Mouse (Mus musculus): ENCODE data around the gene Slc4a3. TPM values are rescaled to one million over a fixed set of nuclear protein-coding genes. Genes with fewer than 3 reads are reported as not detected.
A peak's percentile ranks its signal among the peaks of the same experiment; 100 is the strongest.

The Slc4a3 gene
- total RNA-seq, 2 experiments from 2014 or later = 99.2 to 120 TPM

DNA sequence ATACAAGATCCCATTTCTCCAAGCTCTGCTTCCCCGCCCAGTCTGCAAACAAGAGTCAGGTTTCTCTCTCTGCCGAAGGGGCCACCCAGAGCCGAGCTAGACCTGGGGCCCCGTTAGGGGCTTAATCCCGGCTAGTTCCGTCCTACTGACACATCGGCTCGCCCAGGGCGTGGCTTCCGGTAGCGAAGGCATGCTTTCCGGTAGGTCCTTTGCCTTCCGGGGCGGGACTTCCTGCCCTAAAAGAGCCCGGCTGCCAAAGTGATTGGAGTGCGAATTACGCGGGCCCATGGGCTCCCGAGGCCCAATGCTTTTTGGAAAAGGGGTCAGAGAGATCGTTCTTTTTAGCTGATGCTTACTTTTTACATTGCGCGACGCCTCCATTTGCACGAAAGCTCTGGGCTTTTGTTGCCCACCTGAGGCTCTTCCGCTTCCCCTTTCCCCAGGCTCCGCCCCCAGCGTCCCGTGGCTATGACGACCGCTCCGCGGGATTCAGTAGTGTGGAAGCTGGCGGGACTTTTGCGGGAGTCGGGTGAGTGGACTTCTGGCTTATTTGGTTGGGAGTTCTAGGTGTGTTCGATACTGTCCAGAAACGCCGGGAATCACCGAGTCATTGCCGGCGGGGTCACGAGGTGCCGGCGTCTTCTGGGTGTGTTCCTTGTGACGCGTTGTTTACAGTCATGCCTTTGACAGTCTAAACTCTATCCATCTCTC lies 24.6 kb upstream of the Slc4a3 start, which contains the start of gene Stk11ip:
Stk11ip (plus strand) TSS at position 209 of the 711 bp plus-strand sequence.
- DNase-seq = peak; percentile 94 to 96

- no peak for DNase-seq
Measured at GRCm38 (mm10) chr1:75524679-75525078, 21.4 kb upstream of the Slc4a3 start.

GRCm38 (mm10) chr1:75530546-75530945 lies 15.5 kb upstream of the Slc4a3 start:
- no peak for DNase-seq

DNA sequence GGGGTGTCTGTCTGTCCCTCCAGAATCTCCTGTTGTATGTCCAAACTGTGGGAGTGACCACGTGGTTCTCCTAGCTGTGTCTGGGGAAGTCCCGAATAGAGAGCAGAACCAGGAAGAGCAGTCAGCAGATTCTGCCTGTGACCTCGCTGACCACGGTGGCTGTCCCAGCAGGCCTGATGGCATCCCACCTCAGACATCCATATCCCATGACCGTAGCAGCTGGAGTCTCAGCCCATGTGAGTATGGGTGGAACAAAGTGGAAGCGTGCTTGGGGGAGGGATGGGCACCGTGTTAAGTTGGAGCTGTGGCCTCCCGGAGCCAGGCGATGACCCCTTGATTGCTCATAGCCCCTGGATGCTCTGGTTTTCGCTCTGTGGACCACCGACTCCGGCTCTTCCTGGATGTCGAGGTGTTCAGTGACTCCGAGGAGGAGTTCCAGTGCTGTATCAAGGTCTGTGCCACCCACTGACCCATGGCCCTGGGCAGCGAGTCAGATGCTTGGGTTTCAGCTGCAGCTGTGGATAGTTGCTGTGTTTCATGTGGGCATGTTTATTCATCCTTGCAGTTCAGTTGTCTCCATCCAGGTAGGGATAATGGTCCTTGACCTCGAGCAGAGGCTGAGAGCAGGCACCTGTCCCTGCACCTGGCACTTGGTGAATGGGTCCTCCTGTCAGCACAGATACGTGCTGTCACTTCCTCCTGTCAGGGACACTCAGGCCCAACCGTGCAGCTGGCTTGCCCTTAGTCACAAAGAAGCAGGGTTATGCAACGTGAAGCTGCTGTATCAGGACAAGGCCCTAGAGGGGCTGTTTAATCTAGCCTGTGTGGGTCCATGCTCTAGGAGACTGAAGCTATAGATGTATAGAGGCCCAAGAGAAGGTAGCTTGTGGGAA lies 13.5 kb upstream of the Slc4a3 start:
- DNase-seq = no peak

GRCm38 (mm10) chr1:75533325-75534252 lies 12.5 kb upstream of the Slc4a3 start:
- DNase-seq = no peak

- DNase-seq = no peak
Measured at GRCm38 (mm10) chr1:75537587-75537986, 8.5 kb upstream of the Slc4a3 start.

DNA sequence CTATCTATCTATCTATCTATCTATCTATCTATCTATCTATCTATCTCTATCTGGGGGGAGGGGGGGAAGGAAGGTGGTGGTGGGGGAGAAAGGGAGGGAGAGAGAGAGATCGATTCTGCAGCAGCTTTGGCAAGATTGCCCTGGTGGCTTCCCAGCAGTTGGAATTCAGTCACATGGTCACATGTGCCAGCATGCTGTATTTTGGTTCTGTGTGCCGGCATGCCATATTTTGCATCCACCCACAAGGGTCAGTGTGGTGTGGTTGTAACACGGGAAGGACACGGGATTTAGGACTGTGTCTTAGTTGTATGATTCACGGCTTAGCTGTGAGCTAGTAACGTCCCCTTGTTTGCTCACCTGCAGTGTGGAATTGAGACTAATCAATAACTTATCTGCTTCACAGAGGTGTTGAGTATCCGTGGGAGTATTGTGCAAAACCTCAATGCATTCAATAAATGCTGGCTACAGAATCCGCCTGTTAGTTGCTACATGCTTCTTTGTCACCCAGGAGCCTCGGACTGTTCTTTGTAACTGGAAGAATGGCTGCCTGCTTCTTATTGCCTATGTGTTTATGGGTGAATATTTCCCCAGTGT lies 7.4 kb upstream of the Slc4a3 start:
- DNase-seq = no peak

DNA sequence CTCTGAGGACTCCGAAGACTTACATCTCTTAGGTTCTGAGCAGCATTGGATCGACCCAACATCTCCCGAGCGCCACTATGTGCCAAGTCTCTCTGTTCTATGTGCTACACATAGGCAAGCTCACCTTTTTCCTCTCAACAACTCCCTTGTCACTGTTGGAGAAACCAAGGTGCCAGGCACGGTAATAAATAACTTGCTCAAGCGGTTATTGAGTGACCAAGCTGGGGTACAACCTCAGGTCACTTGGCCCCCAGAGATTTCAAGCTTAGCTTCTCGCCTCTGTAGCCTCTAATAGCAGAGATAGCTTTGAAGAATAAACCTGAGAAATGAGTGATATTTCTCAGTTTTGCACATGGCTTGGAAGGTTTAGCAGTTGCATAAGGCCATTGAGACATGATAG lies 4.6 kb upstream of the Slc4a3 start:
- no peak for DNase-seq

DNA sequence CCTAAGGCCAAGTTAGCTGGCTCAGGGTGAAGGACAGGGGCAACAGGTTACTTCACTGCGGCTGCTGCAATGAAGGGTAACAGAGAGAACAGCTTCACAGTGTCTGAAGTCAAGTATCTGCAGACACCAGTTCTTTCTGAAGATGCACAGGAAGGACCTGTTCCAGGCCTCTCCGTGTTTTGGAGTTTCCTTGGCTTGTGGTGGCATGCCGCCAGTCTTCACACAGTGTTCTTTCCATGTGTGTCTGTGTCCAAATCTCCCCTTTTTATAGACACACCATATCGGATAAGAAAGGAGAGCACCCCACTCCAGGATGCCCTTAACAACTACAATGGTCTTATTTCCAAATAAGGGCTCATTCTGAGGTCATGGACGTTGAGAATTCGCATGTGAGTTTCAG lies 1.7 kb upstream of the Slc4a3 start:
- DNase-seq = no peak

GRCm38 (mm10) chr1:75547351-75547750 lies 1.3 kb downstream of the Slc4a3 start:
- DNase-seq = no peak

GRCm38 (mm10) chr1:75548083-75548482 lies 2.0 kb downstream of the Slc4a3 start:
- DNase-seq = no peak

GRCm38 (mm10) chr1:75548871-75549270 lies 2.8 kb downstream of the Slc4a3 start:
- peak; percentile 44 to 51 for DNase-seq

- peak; percentile 89 to 92 for DNase-seq
Measured at GRCm38 (mm10) chr1:75549289-75550279, 3.5 kb downstream of the Slc4a3 start.

- no peak for DNase-seq
Measured at GRCm38 (mm10) chr1:75550586-75550985, 4.5 kb downstream of the Slc4a3 start.

DNA sequence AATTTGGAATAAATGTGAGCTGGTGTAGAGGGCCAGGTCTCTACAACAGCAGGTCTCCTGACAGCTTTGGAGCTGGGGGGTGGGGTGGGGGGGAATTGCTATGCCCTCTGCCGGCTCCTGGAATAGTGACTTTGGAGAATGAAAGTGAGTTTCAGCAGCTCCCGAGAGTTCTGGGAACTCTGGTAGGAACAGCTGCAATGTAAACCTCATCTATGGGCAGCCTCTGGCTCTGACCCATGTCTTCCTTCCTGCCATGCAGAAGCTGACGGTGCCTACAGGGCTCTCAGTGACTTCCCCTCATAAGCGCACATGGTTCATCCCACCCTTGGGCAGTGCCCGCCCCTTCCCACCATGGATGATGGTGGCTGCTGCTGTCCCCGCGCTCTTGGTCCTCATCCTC lies 9.6 kb downstream of the Slc4a3 start:
- DNase-seq = no peak

DNA sequence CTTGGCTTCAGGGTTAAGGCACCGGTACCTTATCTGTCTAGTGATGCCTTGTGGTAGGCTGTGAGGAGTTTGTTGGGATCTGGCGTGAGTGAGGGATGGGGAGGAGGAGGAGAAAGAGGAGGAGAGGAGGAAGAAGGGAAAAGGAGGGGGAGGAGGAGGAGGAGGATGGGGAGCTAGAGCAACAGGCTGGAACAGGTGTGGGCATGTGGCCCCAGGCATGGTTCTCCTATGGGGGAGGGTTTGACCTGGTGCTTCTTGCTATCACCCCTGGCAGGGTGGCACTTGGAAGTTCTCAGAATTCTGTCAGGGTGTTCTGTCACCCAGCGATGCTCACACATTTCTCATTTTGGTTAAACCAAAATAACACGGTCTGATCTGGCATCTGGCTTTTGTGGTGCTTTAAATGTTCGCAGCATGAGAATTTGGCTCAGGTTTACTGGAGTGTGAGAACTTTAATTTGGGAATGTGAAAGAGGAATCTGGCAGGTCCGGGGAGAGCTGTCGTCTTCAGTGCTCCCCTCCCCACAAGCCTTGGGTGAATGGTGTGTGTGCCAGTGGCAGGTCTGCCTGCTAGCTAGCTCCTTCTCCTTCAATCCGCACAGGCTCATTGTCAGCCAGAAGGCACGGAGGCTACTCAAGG lies 10.2 kb downstream of the Slc4a3 start:
- no peak for DNase-seq

DNA sequence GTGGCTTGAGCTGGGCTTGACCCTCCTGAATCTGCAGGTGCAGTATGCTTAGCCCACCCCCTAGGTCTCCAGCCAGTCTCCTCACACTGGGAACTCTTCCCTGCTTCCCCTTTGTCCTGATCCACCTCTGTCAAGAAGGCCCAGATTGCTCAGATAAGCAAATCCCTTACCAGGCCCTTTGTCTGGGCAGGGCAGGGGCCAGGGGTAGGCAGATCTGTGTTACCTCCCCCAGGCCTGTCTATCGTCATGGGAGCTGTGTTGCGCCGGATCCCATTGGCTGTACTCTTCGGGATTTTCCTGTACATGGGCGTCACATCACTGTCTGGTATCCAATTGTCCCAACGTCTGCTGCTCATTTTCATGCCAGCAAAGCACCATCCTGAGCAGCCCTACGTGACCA lies 11.0 kb downstream of the Slc4a3 start:
- no peak for DNase-seq

DNA sequence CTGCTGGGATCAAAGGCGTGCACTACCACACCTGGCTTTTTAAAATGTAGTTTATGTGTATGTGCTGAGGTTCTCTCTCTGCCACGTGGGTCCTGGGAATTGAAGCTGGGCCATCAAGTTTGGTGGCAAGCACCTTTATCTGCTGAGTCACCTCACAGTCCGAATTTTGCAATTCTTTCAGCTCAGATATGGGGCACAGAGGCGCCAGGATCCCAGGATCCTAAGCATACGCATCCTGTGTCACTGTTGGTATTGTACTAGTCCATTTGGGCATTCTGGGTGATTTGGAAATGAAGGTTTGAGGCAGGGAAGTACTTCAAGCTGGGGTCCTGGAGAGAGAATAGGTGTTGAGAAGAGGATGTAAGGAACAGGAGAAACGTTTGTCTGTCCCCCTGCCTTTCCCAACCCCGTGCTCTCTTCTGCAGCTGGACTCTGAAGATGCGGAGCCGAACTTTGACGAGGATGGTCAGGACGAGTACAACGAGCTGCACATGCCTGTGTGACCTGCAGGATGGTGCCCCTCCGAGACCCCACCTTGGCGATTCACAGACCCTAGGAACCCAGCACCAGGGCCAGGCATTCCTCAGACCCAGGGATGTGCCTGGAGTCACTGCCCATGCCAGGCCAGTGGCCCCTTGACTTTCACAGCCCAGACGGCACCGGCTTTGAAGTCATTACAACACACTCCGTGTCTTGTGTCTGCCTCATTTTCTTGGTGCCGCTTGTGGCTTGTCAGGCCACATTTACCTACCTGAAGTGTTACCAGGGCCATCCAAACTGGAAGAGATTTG lies 12.5 kb downstream of the Slc4a3 start:
- peak; percentile 48 to 57 for DNase-seq

Measured in adrenal gland, postnatal 36 days (tissue).